Mouse (Mus musculus): ENCODE measurements at regions not wholly inside any gene's neighbourhood (a gene's known extent, or its start where the extent isn't known, plus 50 kb on each side); places are given as distances from the start of the nearest gene placed in this dataset.
A peak's percentile ranks its signal among the peaks of the same experiment; 100 is the strongest.

- DNase-seq (ENCODE audit: low read depth, low spot score) = no peak
These were observed 139.3 kb downstream of the Tle3 start for GRCm38 (mm10) chr9:61511436-61511835.

- DNase-seq (ENCODE audit: low read depth, low spot score) = no peak
These were observed 138.2 kb downstream of the Tle3 start for GRCm38 (mm10) chr9:61510217-61510893.

GRCm38 (mm10) chr9:61509591-61510191, 137.5 kb downstream of the Tle3 start:
- no peak for DNase-seq (ENCODE audit: low read depth, low spot score)

GRCm38 (mm10) chr9:61509091-61509490, 136.9 kb downstream of the Tle3 start:
- no peak for DNase-seq (ENCODE audit: low read depth, low spot score)

- no peak for DNase-seq (ENCODE audit: low read depth, low spot score)
These were observed 128.7 kb downstream of the Tle3 start for GRCm38 (mm10) chr9:61500851-61501250.

GRCm38 (mm10) chr9:61492896-61493295, 120.7 kb downstream of the Tle3 start:
- no peak for DNase-seq (ENCODE audit: low read depth, low spot score)

- DNase-seq (ENCODE audit: low read depth, low spot score) = no peak
These were observed 119.1 kb downstream of the Tle3 start for GRCm38 (mm10) chr9:61491131-61491712.

GRCm38 (mm10) chr9:61489983-61490382, 117.8 kb downstream of the Tle3 start:
- DNase-seq (ENCODE audit: low read depth, low spot score) = peak; percentile 22

GRCm38 (mm10) chr9:61489147-61489546, 117.0 kb downstream of the Tle3 start:
- no peak for DNase-seq (ENCODE audit: low read depth, low spot score)

GRCm38 (mm10) chr9:61487824-61488223, 115.7 kb downstream of the Tle3 start:
- DNase-seq (ENCODE audit: low read depth, low spot score) = peak; percentile 51

GRCm38 (mm10) chr9:61487146-61487545, 115.0 kb downstream of the Tle3 start:
- DNase-seq (ENCODE audit: low read depth, low spot score) = no peak

- peak; percentile 67 for DNase-seq (ENCODE audit: low read depth, low spot score)
These were observed 112.2 kb downstream of the Tle3 start for GRCm38 (mm10) chr9:61484391-61484790.

GRCm38 (mm10) chr9:61479626-61480025, 107.5 kb downstream of the Tle3 start:
- peak; percentile 57 for DNase-seq (ENCODE audit: low read depth, low spot score)

- no peak for DNase-seq (ENCODE audit: low read depth, low spot score)
These were observed 106.7 kb downstream of the Tle3 start for GRCm38 (mm10) chr9:61478862-61479261.

GRCm38 (mm10) chr9:61476351-61476750, 104.2 kb downstream of the Tle3 start:
- DNase-seq (ENCODE audit: low read depth, low spot score) = peak; percentile 51

- DNase-seq (ENCODE audit: low read depth, low spot score) = no peak
These were observed 98.8 kb downstream of the Tle3 start for GRCm38 (mm10) chr9:61470815-61471505.

- no peak for DNase-seq (ENCODE audit: low read depth, low spot score)
These were observed 96.8 kb downstream of the Tle3 start for GRCm38 (mm10) chr9:61468897-61469509.

- DNase-seq (ENCODE audit: low read depth, low spot score) = no peak
These were observed 96.2 kb downstream of the Tle3 start for GRCm38 (mm10) chr9:61468368-61468848.
